Mouse (Mus musculus) liver, postnatal 0 days (tissue): ENCODE results near the gene E130114P18Rik.

Source experiments
- CTCF ChIP-seq: sonication (generic); IDR thresholded peaks from 2 replicates; pipeline ENCODE4 v1.5.1; 2016; ENCODE audit warnings: antibody characterized with exemption, low read depth
- EP300 ChIP-seq: IDR thresholded peaks from 2 replicates; pipeline ENCODE4 v1.6.1; 2016; ENCODE audit warnings: antibody characterized with exemption, low read depth, mild to moderate bottlenecking

DNA sequence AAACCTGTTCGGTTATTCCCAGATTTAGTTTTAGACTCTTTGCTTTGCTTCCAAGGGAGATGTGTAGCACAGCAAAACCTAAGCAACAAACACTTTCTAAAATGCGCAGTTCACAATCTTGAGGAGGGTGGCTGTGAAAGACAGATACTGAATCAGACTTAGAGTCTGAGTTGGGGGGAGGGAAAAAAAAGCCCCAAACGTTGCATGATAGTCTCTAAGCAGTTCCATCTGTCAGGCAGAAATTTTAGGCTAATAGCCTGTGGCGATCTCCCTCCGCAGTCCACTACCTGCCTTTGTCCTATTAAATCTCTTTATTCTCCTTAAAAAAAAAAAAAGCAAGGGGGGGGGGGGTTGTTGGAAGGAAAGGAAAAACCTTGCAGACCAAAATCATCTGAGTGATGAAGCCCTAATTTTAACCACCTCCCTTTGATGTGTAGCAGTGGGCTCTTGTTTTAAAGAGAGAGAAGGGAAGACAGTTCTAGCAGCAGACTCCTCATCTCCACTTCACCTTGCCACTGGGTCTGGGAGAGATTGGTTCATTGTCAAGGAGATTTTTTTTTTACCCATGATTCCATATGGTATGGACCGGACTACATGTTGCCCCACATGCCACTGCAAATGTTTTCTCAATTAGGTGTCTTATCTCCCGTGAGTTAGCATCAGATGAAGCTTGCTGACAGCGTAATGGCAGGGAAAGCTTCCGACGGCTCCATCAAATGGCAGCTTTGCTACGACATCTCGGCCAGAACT, 196.4 kb downstream of the E130114P18Rik start:
- TF ChIP-seq EP300 (no peak), CTCF (no peak)
